Mouse (Mus musculus): ENCODE results near the gene Rpl32. TPM values are rescaled to one million over a fixed set of nuclear protein-coding genes. Genes with fewer than 3 reads are reported as not detected.

The Rpl32 gene
- 1,380 and 1,385 TPM in 2 replicates for polyA plus RNA-seq (2015; fragmentation: Nextera tagmentation; extraction: Ambion mirVana)

DNA sequence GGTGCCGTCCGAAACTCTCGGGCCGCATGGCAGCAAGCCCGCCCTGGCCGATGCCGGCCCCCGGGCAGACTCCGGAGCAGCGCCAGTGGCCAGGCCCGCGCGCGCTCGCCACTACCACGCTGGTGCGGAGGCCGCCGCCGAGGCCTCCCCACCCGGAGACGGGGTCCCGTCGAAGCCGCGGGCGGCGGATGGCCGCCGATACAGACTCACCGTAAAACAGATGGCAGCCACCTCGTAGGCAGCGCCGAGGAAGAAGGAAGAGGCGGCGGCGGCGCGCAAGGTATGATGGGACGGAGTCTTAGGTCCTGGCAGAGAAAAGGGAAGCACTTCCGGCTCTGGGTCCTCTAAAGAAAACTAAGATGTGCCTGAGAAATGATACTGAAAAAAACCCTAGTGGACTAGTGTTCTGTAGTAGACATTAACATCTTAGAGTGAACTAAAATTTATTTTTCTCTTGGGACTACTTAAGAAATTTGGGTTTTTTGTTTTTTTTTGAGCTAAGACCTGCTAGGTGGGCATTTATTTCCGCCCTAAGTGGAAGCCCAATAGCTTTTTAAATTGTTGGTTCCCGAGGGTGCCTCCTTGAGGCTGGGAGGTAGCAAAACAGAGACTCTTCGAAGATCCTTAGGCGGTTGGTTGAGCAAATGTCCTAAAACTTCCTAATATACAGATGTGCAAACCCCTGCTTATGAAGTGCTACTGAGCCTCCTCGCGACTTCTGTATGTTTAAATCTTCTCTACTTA, at the start of gene Rpl32:
Gene Rpl32, minus strand, starts transcription at position 260 of the 744 bp plus-strand sequence.
- Histone ChIP-seq H3K9ac (replicated peaks) (peak within 1 kb of the TSS; percentile 100), H3K36me3 (peaks cover 37% of the 10 kb centered on the region), H3K4me3 (replicated peaks) (peak within 1 kb of the TSS; percentile 99), H3K4me1 (replicated peaks) (peaks cover 27% of the 10 kb centered on the region), H3K27me3 (no peaks in the 10 kb centered on the region), H3K9me3 (no peaks in the 10 kb centered on the region), H3K4me2 (replicated peaks) (peak within 1 kb of the TSS; percentile 90), H3K27ac (peak within 1 kb of the TSS; percentile 97)
- under 1% methylated on average over 47 of the region's 47 CpGs for WGBS
- ATAC-seq = peak; percentile 89

DNA sequence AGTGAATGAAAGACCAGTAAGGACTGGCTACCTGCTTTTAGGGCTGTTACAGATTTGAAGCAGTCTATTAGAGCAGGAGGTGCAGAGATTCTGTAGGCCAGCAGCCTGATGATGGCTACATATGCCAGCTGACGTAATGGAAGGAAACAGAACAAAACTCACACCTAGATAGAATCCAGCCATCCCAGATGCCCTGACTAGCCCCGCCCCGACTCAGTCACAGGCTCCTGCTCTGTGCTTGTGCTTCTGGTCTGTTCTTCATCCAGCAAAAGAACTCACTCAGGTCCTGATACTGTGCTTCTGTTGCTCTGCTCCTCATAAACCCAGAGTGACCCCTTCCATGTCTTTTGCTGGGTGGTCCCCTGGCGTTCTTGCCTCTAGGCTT, 47.8 kb upstream of the Rpl32 start:
- Histone ChIP-seq H3K4me1 (replicated peaks) (peaks cover 16% of the 10 kb centered on the region), H3K4me2 (replicated peaks) (no peak overlapping the region), H3K36me3 (no peaks in the 10 kb centered on the region), H3K27me3 (no peaks in the 10 kb centered on the region), H3K27ac (no peak overlapping the region), H3K4me3 (replicated peaks) (no peak overlapping the region), H3K9ac (replicated peaks) (no peak overlapping the region), H3K9me3 (no peaks in the 10 kb centered on the region)
- WGBS = 83% methylated on average over 4 of the region's 4 CpGs
- ATAC-seq = no peak

DNA sequence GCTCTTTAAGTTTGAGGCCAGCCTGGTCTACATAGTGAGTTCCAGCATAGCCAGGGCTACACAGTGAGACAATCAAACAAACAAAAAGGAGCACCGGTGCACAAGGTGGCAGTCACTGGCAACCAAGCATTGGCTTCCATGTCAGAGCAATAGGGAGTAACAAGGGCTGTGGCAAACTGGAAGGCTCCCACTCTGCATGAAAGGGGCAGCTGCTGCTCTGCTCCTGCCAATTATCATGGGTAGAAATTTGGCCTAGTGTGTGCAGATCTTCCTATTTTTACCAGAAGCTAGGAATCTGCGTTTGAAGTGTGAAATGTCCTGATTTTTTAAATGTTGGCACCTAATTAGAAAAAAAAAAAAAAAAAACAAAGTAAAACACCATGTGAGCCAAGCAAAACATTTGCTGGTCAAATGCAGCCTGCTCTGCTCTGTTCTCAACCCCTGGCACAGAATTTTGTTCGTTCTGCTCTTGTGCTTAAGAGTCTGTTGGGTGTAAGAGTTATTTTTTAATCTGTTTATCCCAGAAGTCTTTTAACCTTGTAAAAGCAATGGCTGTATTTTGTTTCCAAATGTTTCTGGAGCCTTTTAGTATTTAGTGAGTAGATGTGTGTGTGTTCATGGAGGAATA, 47.3 kb upstream of the Rpl32 start:
- Histone ChIP-seq H3K4me2 (replicated peaks) (no peak overlapping the region), H3K27me3 (no peaks in the 10 kb centered on the region), H3K27ac (no peak overlapping the region), H3K36me3 (no peaks in the 10 kb centered on the region), H3K4me3 (replicated peaks) (no peak overlapping the region), H3K4me1 (replicated peaks) (peaks cover 16% of the 10 kb centered on the region), H3K9ac (replicated peaks) (no peak overlapping the region), H3K9me3 (no peaks in the 10 kb centered on the region)
- no peak for ATAC-seq
- WGBS = 93% methylated on average over 3 of the region's 3 CpGs

DNA sequence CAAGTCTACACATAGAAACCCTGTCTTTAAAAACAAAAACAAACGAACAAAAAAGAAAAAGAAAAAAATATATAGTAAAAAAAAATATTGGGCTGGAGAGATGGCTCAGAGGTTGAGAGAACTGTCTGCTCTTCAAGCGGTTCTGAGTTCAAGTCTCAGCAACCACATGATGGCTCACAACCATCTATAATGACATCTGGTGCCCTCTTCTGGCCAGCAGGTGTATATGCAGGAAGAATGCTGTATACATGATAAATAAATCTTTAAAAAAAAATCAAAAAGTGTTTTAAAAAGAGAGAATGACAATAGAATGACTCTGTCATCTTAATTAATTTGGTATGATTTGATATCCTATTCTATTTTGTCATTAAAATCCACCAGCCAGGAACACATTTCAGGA, 45.9 kb upstream of the Rpl32 start:
- Histone ChIP-seq H3K4me3 (replicated peaks) (no peak overlapping the region), H3K4me1 (replicated peaks) (peaks cover 16% of the 10 kb centered on the region), H3K9ac (replicated peaks) (no peak overlapping the region), H3K27me3 (no peaks in the 10 kb centered on the region), H3K4me2 (replicated peaks) (no peak overlapping the region), H3K9me3 (no peaks in the 10 kb centered on the region), H3K36me3 (peaks cover 4% of the 10 kb centered on the region; the same call in 1 of the 2 replicates), H3K27ac (no peak overlapping the region)
- 68% methylated on average over 2 of the region's 2 CpGs for WGBS
- ATAC-seq = no peak

DNA sequence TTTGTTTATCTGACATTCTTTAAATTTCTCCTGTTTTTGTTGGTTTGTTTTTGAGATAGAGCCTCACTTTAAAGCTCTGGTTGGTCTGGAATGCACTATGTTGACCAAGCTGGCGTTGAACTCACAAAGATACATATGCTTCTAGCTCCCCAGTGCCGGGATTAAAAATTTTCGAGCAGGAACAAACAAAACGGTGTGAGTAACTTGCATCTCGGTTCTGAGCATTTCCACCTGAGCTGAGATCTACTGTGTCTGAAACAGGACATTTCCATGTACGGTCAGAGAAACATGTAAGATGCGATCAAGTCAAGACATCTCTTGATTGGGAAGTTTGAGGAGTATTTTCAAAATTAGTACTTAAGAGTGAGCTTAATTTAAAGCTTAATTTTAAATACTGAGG, 45.4 kb upstream of the Rpl32 start:
- Histone ChIP-seq H3K36me3 (peaks cover 8% of the 10 kb centered on the region), H3K4me2 (replicated peaks) (peak overlapping the region; percentile 54), H3K27me3 (no peaks in the 10 kb centered on the region), H3K9me3 (no peaks in the 10 kb centered on the region), H3K4me1 (replicated peaks) (peaks cover 16% of the 10 kb centered on the region), H3K9ac (replicated peaks) (peak overlapping the region; percentile 51), H3K27ac (peak overlapping the region; percentile 80), H3K4me3 (replicated peaks) (peak overlapping the region; percentile 53)
- no peak for ATAC-seq
- 43% methylated on average over 7 of the region's 7 CpGs for WGBS

DNA sequence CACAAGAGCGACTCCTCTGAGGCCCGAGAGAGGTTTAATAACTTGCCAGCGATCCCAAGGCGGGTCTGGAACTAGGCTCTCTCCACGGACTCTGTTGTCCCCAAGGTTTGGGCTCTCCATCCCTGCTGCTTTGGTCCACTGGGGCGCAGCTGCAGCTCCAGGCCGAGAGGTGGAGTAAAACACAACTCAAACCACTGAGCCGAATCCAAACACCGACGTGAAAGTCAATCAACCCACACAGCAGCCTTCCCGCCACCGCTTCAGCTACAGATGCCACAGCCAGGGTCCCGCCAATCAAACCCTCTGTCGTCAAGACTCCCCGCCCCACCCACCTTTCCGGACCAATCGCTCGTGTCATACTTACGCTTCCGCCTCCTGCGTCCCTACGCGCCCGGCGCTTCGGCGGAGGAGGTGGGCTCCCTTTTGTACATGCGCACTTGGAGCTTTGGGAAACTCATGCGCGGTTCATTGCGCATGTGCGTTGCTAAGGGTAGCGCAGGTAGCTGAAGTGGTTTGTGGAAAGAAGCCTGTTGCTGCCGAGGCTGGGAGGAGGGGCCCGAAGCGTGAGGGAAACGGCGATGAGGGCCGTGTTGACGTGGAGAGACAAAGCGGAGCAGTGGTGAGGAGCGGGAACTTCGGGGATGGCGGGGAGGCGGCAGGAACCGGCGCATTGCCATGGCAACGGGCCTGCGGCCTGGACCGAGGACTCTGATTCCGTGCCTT, 44.7 kb upstream of the Rpl32 start, which contains the start of the genes Mbd4 and Ift122:
Gene Mbd4, minus strand, starts transcription at position 281 of the 723 bp plus-strand sequence.
Gene Ift122, plus strand, starts transcription at position 380 of the 723 bp plus-strand sequence.
- no peaks in the 10 kb centered on the region for H3K27me3 ChIP-seq
- H3K9ac ChIP-seq (replicated peaks) = peak within 1 kb of the TSS; percentile 71
- H3K36me3 ChIP-seq = peaks cover 14% of the 10 kb centered on the region
- peak within 1 kb of the TSS; percentile 53 for H3K4me3 ChIP-seq (replicated peaks)
- H3K27ac ChIP-seq = peak within 1 kb of the TSS; percentile 83
- no peaks in the 10 kb centered on the region for H3K9me3 ChIP-seq
- under 1% methylated on average over 50 of the region's 51 CpGs for WGBS
- peaks cover 16% of the 10 kb centered on the region for H3K4me1 ChIP-seq (replicated peaks)
- H3K4me2 ChIP-seq (replicated peaks) = peak within 1 kb of the TSS; percentile 86
- peak; percentile 99 for ATAC-seq

DNA sequence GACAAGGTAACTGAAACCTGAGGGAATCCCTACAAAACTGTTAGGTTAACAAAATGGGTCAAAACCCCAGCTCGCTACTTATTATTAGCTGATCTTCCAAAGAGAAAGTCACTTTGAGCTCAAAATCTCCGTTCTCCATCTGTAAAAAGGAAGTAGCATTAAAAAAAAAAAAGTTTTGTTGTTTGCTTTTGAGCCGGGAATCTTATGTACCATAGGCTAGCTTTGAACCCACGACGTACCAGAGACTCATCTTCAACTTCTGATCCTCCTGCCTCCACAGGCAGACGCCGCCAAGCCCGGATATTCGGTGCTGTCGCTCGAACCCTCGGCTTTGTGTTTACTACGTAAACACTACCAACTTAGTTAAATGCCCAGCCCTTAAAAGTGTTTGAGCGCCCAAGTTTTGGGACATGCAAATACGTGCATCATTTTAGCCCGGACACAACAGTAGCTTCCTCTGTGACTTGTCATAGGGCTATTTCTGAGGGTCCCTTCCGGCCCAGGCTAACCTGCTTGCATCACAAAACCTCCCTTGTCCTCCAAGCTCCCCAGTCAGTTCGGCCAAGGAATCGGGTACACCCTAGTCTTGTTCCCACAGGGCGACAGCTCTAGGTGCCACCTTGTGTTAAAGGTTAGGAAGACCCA, 44.0 kb upstream of the Rpl32 start:
- ATAC-seq = no peak
- peaks cover 16% of the 10 kb centered on the region for H3K4me1 ChIP-seq (replicated peaks)
- H3K4me3 ChIP-seq (replicated peaks) = peak overlapping the region; percentile 53
- H3K36me3 ChIP-seq = peaks cover 14% of the 10 kb centered on the region
- peak overlapping the region; percentile 86 for H3K4me2 ChIP-seq (replicated peaks)
- H3K9me3 ChIP-seq = no peaks in the 10 kb centered on the region
- peak overlapping the region; percentile 71 for H3K9ac ChIP-seq (replicated peaks)
- 5% methylated on average over 20 of the region's 20 CpGs for WGBS
- no peaks in the 10 kb centered on the region for H3K27me3 ChIP-seq
- H3K27ac ChIP-seq = peak overlapping the region; percentile 83

DNA sequence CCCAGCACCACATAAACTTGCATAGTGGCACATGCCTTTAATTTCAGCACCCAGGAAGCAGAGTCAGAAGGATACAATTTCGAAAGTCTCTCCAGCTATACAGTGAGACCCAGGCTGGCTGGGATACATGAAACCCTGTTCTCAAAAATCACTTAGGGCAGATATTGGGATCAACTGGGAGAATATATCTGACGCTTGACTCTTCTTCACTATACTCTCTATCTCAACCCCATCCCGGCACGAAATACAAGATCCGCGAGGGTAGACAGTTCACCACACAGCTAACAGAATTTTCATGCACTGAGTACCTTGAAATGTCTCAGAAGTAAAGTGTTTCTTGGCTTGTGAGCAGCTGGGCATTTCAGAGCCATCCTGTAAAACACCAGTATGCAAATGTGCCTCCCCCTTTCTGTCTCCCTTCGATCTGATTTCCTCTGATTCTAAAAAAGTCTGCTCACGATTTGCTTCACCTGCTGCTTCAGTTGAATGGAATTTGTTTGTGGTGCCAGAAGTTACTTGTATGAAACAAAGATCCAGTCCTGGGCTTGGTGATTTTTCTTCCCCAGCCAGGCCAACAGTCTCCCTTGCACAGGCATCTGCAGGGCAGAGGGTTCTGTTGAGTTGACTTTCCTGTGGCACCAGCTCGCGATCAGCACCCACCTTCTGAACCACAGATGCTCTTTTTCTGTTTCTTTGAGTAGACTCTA, 40.2 kb upstream of the Rpl32 start:
- no peak overlapping the region for H3K4me3 ChIP-seq (replicated peaks)
- 92% methylated on average over 10 of the region's 10 CpGs for WGBS
- no peak overlapping the region for H3K27ac ChIP-seq
- H3K36me3 ChIP-seq = peaks cover 23% of the 10 kb centered on the region
- H3K4me2 ChIP-seq (replicated peaks) = no peak overlapping the region
- no peaks in the 10 kb centered on the region for H3K9me3 ChIP-seq
- no peaks in the 10 kb centered on the region for H3K27me3 ChIP-seq
- H3K9ac ChIP-seq (replicated peaks) = no peak overlapping the region
- peaks cover 13% of the 10 kb centered on the region for H3K4me1 ChIP-seq (replicated peaks)
- ATAC-seq = no peak

DNA sequence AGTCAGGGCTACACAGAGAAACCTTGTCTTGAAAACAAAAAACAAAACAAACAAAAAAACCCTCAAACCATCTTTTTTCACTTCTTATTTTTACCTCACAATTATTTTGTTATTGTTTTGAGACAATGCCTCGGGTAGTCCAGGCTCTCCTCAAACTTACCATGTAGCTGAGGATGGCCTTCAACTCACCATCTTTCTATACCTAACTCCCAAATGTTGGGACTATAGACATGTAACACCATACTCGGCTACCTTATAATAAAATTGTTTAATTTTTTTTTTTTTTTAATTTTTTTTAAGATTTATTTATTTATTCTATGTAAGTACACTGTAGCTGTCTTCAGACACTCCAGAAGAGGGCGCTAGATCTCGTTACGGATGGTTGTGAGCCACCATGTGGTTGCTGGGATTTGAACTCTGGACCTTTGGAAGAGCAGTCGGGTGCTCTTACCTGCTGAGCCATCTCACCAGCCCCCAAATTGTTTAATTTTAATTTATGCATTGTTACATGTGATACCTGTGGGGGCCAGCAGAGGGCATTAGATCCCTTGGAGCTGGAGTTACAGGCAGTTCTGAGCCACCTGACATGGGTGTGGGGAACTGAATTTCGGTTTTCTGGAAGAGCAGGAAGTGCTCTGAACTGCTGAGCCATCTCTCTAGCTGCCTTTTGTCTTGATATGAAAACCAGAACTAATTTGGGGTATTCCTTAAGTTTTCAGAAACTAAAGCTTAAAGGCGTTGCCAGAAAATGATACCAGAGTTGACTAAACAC, 38.3 kb upstream of the Rpl32 start:
- 47% methylated on average over 8 of the region's 8 CpGs for WGBS
- H3K4me3 ChIP-seq (replicated peaks) = no peak overlapping the region
- H3K27me3 ChIP-seq = no peaks in the 10 kb centered on the region
- H3K27ac ChIP-seq = no peak overlapping the region
- H3K9ac ChIP-seq (replicated peaks) = no peak overlapping the region
- ATAC-seq = no peak
- peaks cover 2% of the 10 kb centered on the region for H3K4me1 ChIP-seq (replicated peaks)
- no peak overlapping the region for H3K4me2 ChIP-seq (replicated peaks)
- peaks cover 31% of the 10 kb centered on the region for H3K36me3 ChIP-seq
- H3K9me3 ChIP-seq = no peaks in the 10 kb centered on the region

DNA sequence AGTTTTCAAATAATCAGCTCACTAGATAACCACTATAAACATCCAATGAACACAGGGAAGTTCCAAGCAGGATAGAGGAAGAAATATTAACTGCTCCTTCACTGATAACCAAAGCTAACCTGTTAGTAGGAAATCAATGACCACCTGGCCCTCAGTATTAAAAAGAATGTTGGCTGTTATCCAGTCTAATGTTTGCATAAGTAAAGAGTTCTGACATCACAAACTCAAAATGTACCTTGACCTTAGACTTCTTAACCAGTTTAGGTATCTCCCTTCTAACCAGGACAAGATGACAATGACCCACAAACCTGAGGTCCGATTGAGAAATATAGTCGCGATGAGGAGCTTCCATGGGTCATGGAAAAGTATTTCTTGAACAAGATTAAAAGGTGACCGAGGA, 36.5 kb upstream of the Rpl32 start:
- 95% methylated on average over 4 of the region's 4 CpGs for WGBS
- Histone ChIP-seq H3K4me3 (replicated peaks) (no peak overlapping the region), H3K36me3 (peaks cover 31% of the 10 kb centered on the region), H3K9ac (replicated peaks) (no peak overlapping the region), H3K27ac (no peak overlapping the region), H3K27me3 (no peaks in the 10 kb centered on the region), H3K4me2 (replicated peaks) (no peak overlapping the region), H3K9me3 (no peaks in the 10 kb centered on the region), H3K4me1 (replicated peaks) (no peaks in the 10 kb centered on the region)
- no peak for ATAC-seq

DNA sequence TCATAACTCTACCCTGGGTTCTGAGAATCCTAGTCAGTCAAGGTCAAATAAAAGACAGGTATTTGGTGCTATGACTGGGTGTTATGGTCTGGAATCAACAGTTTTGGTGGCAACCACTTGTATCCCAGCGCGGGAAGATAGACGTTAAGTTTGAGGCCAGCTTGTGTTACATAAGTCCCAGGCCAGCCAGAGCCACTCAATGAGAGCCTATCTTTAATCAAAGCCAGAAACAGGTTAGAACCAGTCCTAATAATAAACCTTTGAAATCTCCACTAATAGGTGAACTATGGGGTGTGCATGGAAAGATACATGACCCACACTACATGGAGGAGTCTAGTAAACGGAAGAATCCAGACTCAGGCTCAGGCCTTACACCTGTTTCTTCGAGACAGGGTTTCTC, 30.2 kb upstream of the Rpl32 start:
- Histone ChIP-seq H3K4me2 (replicated peaks) (peak overlapping the region; percentile 64), H3K27ac (no peak overlapping the region), H3K9me3 (no peaks in the 10 kb centered on the region), H3K9ac (replicated peaks) (no peak overlapping the region), H3K4me1 (replicated peaks) (peaks cover 9% of the 10 kb centered on the region), H3K36me3 (peaks cover 12% of the 10 kb centered on the region), H3K4me3 (replicated peaks) (peak overlapping the region; percentile 39), H3K27me3 (no peaks in the 10 kb centered on the region)
- 73% methylated on average over 5 of the region's 5 CpGs for WGBS
- peak; percentile 62 for ATAC-seq

All from midbrain, embryonic 13.5 days (tissue).